Mouse (Mus musculus): ENCODE results near the gene Olfr969.
"Not testable (repeated sequence)": the region's sequence is repeated elsewhere in the genome, so short reads cannot be mapped to it uniquely, and the experiment has no call there.

Gene Olfr969

GRCm38 (mm10) chr9:39790558-39790957 lies at the start of gene Olfr969:
Olfr969 (plus strand) TSS chr9:39790945.
- DNase-seq = no peak

- DNase-seq = no peak
These were observed 44.8 kb upstream of the Olfr969 start, which contains the start of gene Olfr967 for GRCm38 (mm10) chr9:39745949-39746348. Olfr967 (plus strand) TSS chr9:39746249.

GRCm38 (mm10) chr9:39746428-39746827 lies 44.3 kb upstream of the Olfr969 start:
- no peak for DNase-seq

GRCm38 (mm10) chr9:39783153-39783552 lies 7.6 kb upstream of the Olfr969 start, which contains the start of gene Olfr968:
Olfr968 (minus strand) TSS chr9:39783253.
- DNase-seq = no peak

GRCm38 (mm10) chr9:39808560-39808959 lies 17.8 kb downstream of the Olfr969 start, which contains the start of gene Olfr970:
Olfr970 (plus strand) TSS chr9:39808860.
- DNase-seq = no peak

GRCm38 (mm10) chr9:39836576-39836975 lies 45.8 kb downstream of the Olfr969 start, which contains the start of gene Olfr971:
Olfr971 (plus strand) TSS chr9:39836876.
- not testable (repeated sequence) for DNase-seq

All from thymus, postnatal 36 days (tissue).